Mouse (Mus musculus): ENCODE data around the gene Slc25a43. TPM values are rescaled to one million over a fixed set of nuclear protein-coding genes. Genes with fewer than 3 reads are reported as not detected.

Gene Slc25a43
- polyA plus RNA-seq (2012; rRNA removed) = 0.95 and 1.4 TPM in 2 replicates

DNA sequence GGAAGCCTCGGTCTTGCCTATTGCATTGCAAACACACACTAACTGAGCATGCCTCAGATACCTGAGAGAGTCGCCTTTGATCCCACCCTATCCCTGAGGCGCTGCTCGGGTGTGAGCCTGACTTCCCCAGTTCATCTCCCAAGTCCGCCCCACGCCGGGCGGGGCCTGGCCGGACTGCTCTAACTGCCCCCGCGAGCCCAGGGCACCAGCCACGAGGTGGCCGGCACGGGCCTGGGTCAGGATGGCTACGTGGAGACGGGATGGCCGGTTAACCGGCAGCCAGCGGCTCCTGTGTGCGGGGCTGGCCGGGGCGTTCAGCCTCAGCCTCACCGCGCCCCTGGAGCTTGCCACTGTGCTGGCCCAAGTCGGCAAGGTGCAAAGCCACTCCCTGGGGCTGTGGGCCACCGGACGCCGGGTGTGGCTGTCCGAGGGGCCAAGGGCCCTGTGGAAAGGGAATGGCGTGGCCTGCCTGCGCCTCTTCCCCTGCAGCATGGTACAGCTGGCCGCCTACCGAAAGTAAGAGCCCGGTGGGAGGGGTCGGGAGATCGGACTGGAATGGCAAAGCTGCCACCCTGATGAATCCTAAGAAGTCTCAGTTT is at the start of gene Slc25a43:
TSS of gene Slc25a43 (plus strand) at position 157 of the 599 bp plus-strand sequence.

GRCm38 (mm10) chrX:36795424-36796162 is 52.1 kb downstream of the Slc25a43 start, which contains the start of gene Slc25a5:
Gene Slc25a5, plus strand, starts transcription at chrX:36795651.

Other genes starting within 250 kb of the Slc25a43 start
- 52.1 and 74.1 TPM in 2 replicates for gene Pgrmc1, start 145.5 kb upstream of the Slc25a43 start, polyA plus RNA-seq (2012; rRNA removed)
- 0.03 and 0.09 TPM in 2 replicates for gene Akap17b, start 98.3 kb upstream of the Slc25a43 start, polyA plus RNA-seq (2012; rRNA removed)
- 480 and 549 TPM in 2 replicates for gene Slc25a5, start 52.0 kb downstream of the Slc25a43 start, polyA plus RNA-seq (2012; rRNA removed)
- 16.8 and 31.7 TPM in 2 replicates for gene Ube2a, start 130.2 kb downstream of the Slc25a43 start, polyA plus RNA-seq (2012; rRNA removed)
- gene C330007P06Rik, start 130.5 kb downstream of the Slc25a43 start, polyA plus RNA-seq (2012; rRNA removed) = 2.3 and 2.5 TPM in 2 replicates
- 0.02 TPM in 2 replicates for gene Nkrf, start 159.2 kb downstream of the Slc25a43 start, polyA plus RNA-seq (2012; rRNA removed)
- 2.6 and 3.4 TPM in 2 replicates for gene Sept6, start 248.1 kb downstream of the Slc25a43 start, polyA plus RNA-seq (2012; rRNA removed)